Mouse (Mus musculus) liver, embryonic 16.5 days (tissue): ENCODE results near the gene Alb. TPM values are rescaled to one million over a fixed set of nuclear protein-coding genes. Genes with fewer than 3 reads are reported as not detected.
A peak's percentile ranks its signal among the peaks of the same experiment; 100 is the strongest.

Source experiments
- ATAC-seq: fragments of 200-750 bp; cut with Nextera tagmentation; 2 replicates; pipeline ENCODE4 v1.8.0; 2017; ENCODE audit warnings: low read depth, mild to moderate bottlenecking, moderate number of reproducible peaks, moderate library complexity
- H3K27ac ChIP-seq: fragments of 300-500 bp; sonication (generic); 2 replicates; pipeline ENCODE4 v1.5.1; 2014; ENCODE audit warnings: mild to moderate bottlenecking, low read length
- H3K27me3 ChIP-seq: fragments of 300-500 bp; sonication (generic); 2 replicates; pipeline ENCODE4 v1.6.1; 2014; ENCODE audit warnings: low read depth, low read length, mixed read lengths; ENCODE audit not compliant: control insufficient read depth, insufficient read depth
- H3K36me3 ChIP-seq: fragments of 300-500 bp; sonication (generic); 2 replicates; pipeline ENCODE4 v1.6.1; 2014; ENCODE audit warnings: mild to moderate bottlenecking; ENCODE audit not compliant: control insufficient read depth, insufficient read depth
- H3K4me1 ChIP-seq: fragments of 300-500 bp; sonication (generic); 2 replicates; pipeline ENCODE4 v1.6.1; 2014; ENCODE audit warnings: low read depth, low read length, mixed read lengths; ENCODE audit not compliant: control insufficient read depth
- H3K4me2 ChIP-seq: fragments of 300-500 bp; sonication (generic); 2 replicates; pipeline ENCODE4 v1.6.1; 2014; ENCODE audit warnings: low read depth, low read length, mixed read lengths
- H3K4me3 ChIP-seq: fragments of 300-500 bp; sonication (generic); 2 replicates; pipeline ENCODE4 v1.5.1; 2014; ENCODE audit warnings: low read depth, mild to moderate bottlenecking, low read length
- H3K9ac ChIP-seq: fragments of 300-500 bp; sonication (generic); 2 replicates; pipeline ENCODE4 v1.6.1; 2014; ENCODE audit warnings: low read depth, low read length
- H3K9me3 ChIP-seq: fragments of 300-500 bp; sonication (generic); replicated peaks from 2 replicates; pipeline ENCODE4 v1.6.1; 2016; ENCODE audit warnings: low read length; ENCODE audit not compliant: control insufficient read depth
- WGBS: fragments of 180-500 bp; shearing (Covaris S2); extraction: QIAGEN DNeasy Blood & Tissue Kit; methylation state at CpG from one replicate; pipeline ENCODE4 v1.1.7; 2014; ENCODE audit not compliant: insufficient replicate concordance; 5-methylcytosine and 5-hydroxymethylcytosine counted together
- polyA plus RNA-seq: library from polyadenylated mRNA; unstranded; fragments of >200 nt; fragmentation: Nextera tagmentation; extraction: Ambion mirVana; gene quantifications from 2 replicates; pipeline ENCODE4 v1.2.1, GENCODE M21; 2015

Alb gene
- 7,404 and 8,768 TPM in 2 replicates for polyA plus RNA-seq

- peak; percentile 72 for ATAC-seq
- H3K9ac ChIP-seq, result no peak within 1 kb of the TSS
- no peak within 1 kb of the TSS for H3K4me2 ChIP-seq
- H3K27ac ChIP-seq, result peak within 1 kb of the TSS; percentile 42
- no peaks in the 10 kb centered on the region for H3K4me1 ChIP-seq
- H3K36me3 ChIP-seq, result no peaks in the 10 kb centered on the region
- H3K27me3 ChIP-seq, result no peaks in the 10 kb centered on the region
- peak within 1 kb of the TSS; percentile 8; the same call in 1 of the 2 replicates for H3K4me3 ChIP-seq
- H3K9me3 ChIP-seq, result no peaks in the 10 kb centered on the region
- 60% methylated on average over 8 of the region's 8 CpGs for WGBS
Observed at GRCm38 (mm10) chr5:90460619-90461018, at the start of gene Alb. Alb (plus strand) TSS chr5:90460897.

- Histone ChIP-seq H3K4me3 (no peak overlapping the region), H3K9ac (no peak overlapping the region), H3K4me2 (peak overlapping the region; percentile 41; the same call in 1 of the 2 replicates), H3K4me1 (no peaks in the 10 kb centered on the region; the same call in 1 of the 2 replicates), H3K36me3 (no peaks in the 10 kb centered on the region), H3K9me3 (no peaks in the 10 kb centered on the region), H3K27ac (peak overlapping the region; percentile 82), H3K27me3 (no peaks in the 10 kb centered on the region)
- peak; percentile 83 for ATAC-seq
- 23% methylated on average over 8 of the region's 8 CpGs for WGBS
Observed at GRCm38 (mm10) chr5:90414142-90414924, 46.4 kb upstream of the Alb start.

GRCm38 (mm10) chr5:90414925-90415295, 45.8 kb upstream of the Alb start:
- no peak overlapping the region for H3K9ac ChIP-seq
- WGBS, result 5% methylated on average over 6 of the region's 6 CpGs
- no peaks in the 10 kb centered on the region for H3K9me3 ChIP-seq
- no peaks in the 10 kb centered on the region for H3K36me3 ChIP-seq
- H3K4me3 ChIP-seq, result no peak overlapping the region
- H3K27ac ChIP-seq, result peak overlapping the region; percentile 82
- ATAC-seq, result 0 out of 2 replicates have a peak, but pooled peaks have one; percentile 10
- peak overlapping the region; percentile 41; the same call in 1 of the 2 replicates for H3K4me2 ChIP-seq
- H3K4me1 ChIP-seq, result no peaks in the 10 kb centered on the region; the same call in 1 of the 2 replicates
- H3K27me3 ChIP-seq, result no peaks in the 10 kb centered on the region

- no peak overlapping the region for H3K27ac ChIP-seq
- no peak overlapping the region for H3K4me3 ChIP-seq
- no peak for ATAC-seq
- 47% methylated on average over 5 of the region's 5 CpGs for WGBS
- no peaks in the 10 kb centered on the region for H3K9me3 ChIP-seq
- no peak overlapping the region for H3K4me2 ChIP-seq
- no peaks in the 10 kb centered on the region for H3K4me1 ChIP-seq
- H3K36me3 ChIP-seq, result no peaks in the 10 kb centered on the region
- H3K27me3 ChIP-seq, result no peaks in the 10 kb centered on the region
- H3K9ac ChIP-seq, result no peak overlapping the region
Observed at GRCm38 (mm10) chr5:90424625-90425024, 36.1 kb upstream of the Alb start.

GRCm38 (mm10) chr5:90425191-90425590, 35.5 kb upstream of the Alb start:
- Histone ChIP-seq H3K36me3 (no peaks in the 10 kb centered on the region), H3K4me2 (no peak overlapping the region), H3K9me3 (no peaks in the 10 kb centered on the region), H3K27ac (no peak overlapping the region), H3K9ac (no peak overlapping the region), H3K4me1 (no peaks in the 10 kb centered on the region), H3K27me3 (no peaks in the 10 kb centered on the region), H3K4me3 (no peak overlapping the region)
- ATAC-seq, result no peak
- WGBS, result 53% methylated on average over 3 of the region's 3 CpGs

- no peaks in the 10 kb centered on the region for H3K27me3 ChIP-seq
- ATAC-seq, result peak; percentile 92
- no peaks in the 10 kb centered on the region for H3K36me3 ChIP-seq
- H3K4me2 ChIP-seq, result no peak overlapping the region
- H3K9me3 ChIP-seq, result no peaks in the 10 kb centered on the region
- no peak overlapping the region for H3K4me3 ChIP-seq
- H3K27ac ChIP-seq, result no peak overlapping the region
- H3K9ac ChIP-seq, result no peak overlapping the region
- no peaks in the 10 kb centered on the region for H3K4me1 ChIP-seq
- WGBS, result 55% methylated on average over 9 of the region's 9 CpGs
Observed at GRCm38 (mm10) chr5:90431053-90431452, 29.6 kb upstream of the Alb start.

GRCm38 (mm10) chr5:90439157-90439556, 21.5 kb upstream of the Alb start:
- H3K27ac ChIP-seq, result peak overlapping the region; percentile 53; the same call in 1 of the 2 replicates
- ATAC-seq, result peak; percentile 85
- no peaks in the 10 kb centered on the region for H3K9me3 ChIP-seq
- no peaks in the 10 kb centered on the region for H3K27me3 ChIP-seq
- H3K4me3 ChIP-seq, result no peak overlapping the region
- no peaks in the 10 kb centered on the region; the same call in 1 of the 2 replicates for H3K4me1 ChIP-seq
- H3K9ac ChIP-seq, result no peak overlapping the region
- WGBS, result 55% methylated on average over 4 of the region's 4 CpGs
- no peaks in the 10 kb centered on the region for H3K36me3 ChIP-seq
- H3K4me2 ChIP-seq, result no peak overlapping the region

GRCm38 (mm10) chr5:90447577-90447976, 13.1 kb upstream of the Alb start:
- 45% methylated on average over 3 of the region's 3 CpGs for WGBS
- Histone ChIP-seq H3K9ac (no peak overlapping the region), H3K4me1 (no peaks in the 10 kb centered on the region), H3K27ac (peak overlapping the region; percentile 74), H3K36me3 (no peaks in the 10 kb centered on the region), H3K9me3 (no peaks in the 10 kb centered on the region), H3K4me2 (no peak overlapping the region), H3K27me3 (no peaks in the 10 kb centered on the region), H3K4me3 (no peak overlapping the region)
- ATAC-seq, result peak; percentile 91

GRCm38 (mm10) chr5:90449961-90450360, 10.7 kb upstream of the Alb start:
- H3K4me2 ChIP-seq, result no peak overlapping the region
- no peaks in the 10 kb centered on the region for H3K4me1 ChIP-seq
- no peaks in the 10 kb centered on the region for H3K9me3 ChIP-seq
- no peaks in the 10 kb centered on the region for H3K27me3 ChIP-seq
- no peak overlapping the region for H3K4me3 ChIP-seq
- ATAC-seq, result peak; percentile 76
- WGBS, result 39% methylated on average over 5 of the region's 5 CpGs
- H3K36me3 ChIP-seq, result no peaks in the 10 kb centered on the region
- H3K27ac ChIP-seq, result peak overlapping the region; percentile 76
- no peak overlapping the region for H3K9ac ChIP-seq
